Mouse (Mus musculus): ENCODE data around the gene Cd180.
"Not testable (repeated sequence)": the region's sequence is repeated elsewhere in the genome, so short reads cannot be mapped to it uniquely, and the experiment has no call there.

Cd180 gene

GRCm38 (mm10) chr13:102667401-102667800 is 26.0 kb upstream of the Cd180 start:
- Histone ChIP-seq H3K27me3 (ENCODE audit: control insufficient read depth, insufficient read depth, low read length, poor library complexity, severe bottlenecking) (no peaks in the 10 kb centered on the region), H3K36me3 (ENCODE audit: control insufficient read depth, insufficient read depth, low read length, poor library complexity, severe bottlenecking) (no peaks in the 10 kb centered on the region)
- no peak for DNase-seq (ENCODE audit: low read depth, low spot score)

- no peaks in the 10 kb centered on the region for H3K36me3 ChIP-seq (ENCODE audit: control insufficient read depth, insufficient read depth, low read length, poor library complexity, severe bottlenecking)
- DNase-seq (ENCODE audit: low read depth, low spot score), result no peak
- H3K27me3 ChIP-seq (ENCODE audit: control insufficient read depth, insufficient read depth, low read length, poor library complexity, severe bottlenecking), result no peaks in the 10 kb centered on the region
Observed at GRCm38 (mm10) chr13:102667842-102668241, 25.5 kb upstream of the Cd180 start.

- H3K36me3 ChIP-seq (ENCODE audit: control insufficient read depth, insufficient read depth, low read length, poor library complexity, severe bottlenecking), result no peaks in the 10 kb centered on the region
- H3K27me3 ChIP-seq (ENCODE audit: control insufficient read depth, insufficient read depth, low read length, poor library complexity, severe bottlenecking), result no peaks in the 10 kb centered on the region
- no peak for DNase-seq (ENCODE audit: low read depth, low spot score)
Observed at GRCm38 (mm10) chr13:102668933-102669332, 24.4 kb upstream of the Cd180 start.

- H3K36me3 ChIP-seq (ENCODE audit: control insufficient read depth, insufficient read depth, low read length, poor library complexity, severe bottlenecking), result no peaks in the 10 kb centered on the region
- no peaks in the 10 kb centered on the region for H3K27me3 ChIP-seq (ENCODE audit: control insufficient read depth, insufficient read depth, low read length, poor library complexity, severe bottlenecking)
- DNase-seq (ENCODE audit: low read depth, low spot score), result no peak
Observed at GRCm38 (mm10) chr13:102669522-102670256, 23.7 kb upstream of the Cd180 start.

- no peak for DNase-seq (ENCODE audit: low read depth, low spot score)
- Histone ChIP-seq H3K36me3 (ENCODE audit: control insufficient read depth, insufficient read depth, low read length, poor library complexity, severe bottlenecking) (no peaks in the 10 kb centered on the region), H3K27me3 (ENCODE audit: control insufficient read depth, insufficient read depth, low read length, poor library complexity, severe bottlenecking) (no peaks in the 10 kb centered on the region)
Observed at GRCm38 (mm10) chr13:102670503-102670902, 22.9 kb upstream of the Cd180 start.

- Histone ChIP-seq H3K36me3 (ENCODE audit: control insufficient read depth, insufficient read depth, low read length, poor library complexity, severe bottlenecking) (no peaks in the 10 kb centered on the region), H3K27me3 (ENCODE audit: control insufficient read depth, insufficient read depth, low read length, poor library complexity, severe bottlenecking) (no peaks in the 10 kb centered on the region)
- no peak for DNase-seq (ENCODE audit: low read depth, low spot score)
Observed at GRCm38 (mm10) chr13:102674083-102674482, 19.3 kb upstream of the Cd180 start.

- DNase-seq (ENCODE audit: low read depth, low spot score); H3K27me3 ChIP-seq (ENCODE audit: control insufficient read depth, insufficient read depth, low read length, poor library complexity, severe bottlenecking); H3K36me3 ChIP-seq (ENCODE audit: control insufficient read depth, insufficient read depth, low read length, poor library complexity, severe bottlenecking): not testable (repeated sequence)
Observed at GRCm38 (mm10) chr13:102677602-102678001, 15.8 kb upstream of the Cd180 start.

- Histone ChIP-seq H3K36me3 (ENCODE audit: control insufficient read depth, insufficient read depth, low read length, poor library complexity, severe bottlenecking) (no peaks in the 10 kb centered on the region), H3K27me3 (ENCODE audit: control insufficient read depth, insufficient read depth, low read length, poor library complexity, severe bottlenecking) (no peaks in the 10 kb centered on the region)
Observed at GRCm38 (mm10) chr13:102678482-102678881, 14.9 kb upstream of the Cd180 start.

GRCm38 (mm10) chr13:102684890-102685289 is 8.5 kb upstream of the Cd180 start:
- DNase-seq (ENCODE audit: low read depth, low spot score), result no peak
- H3K36me3 ChIP-seq (ENCODE audit: control insufficient read depth, insufficient read depth, low read length, poor library complexity, severe bottlenecking), result no peaks in the 10 kb centered on the region
- H3K27me3 ChIP-seq (ENCODE audit: control insufficient read depth, insufficient read depth, low read length, poor library complexity, severe bottlenecking), result no peaks in the 10 kb centered on the region

More at GRCm38 (mm10) chr13:102678482-102678881, 14.9 kb upstream of the Cd180 start:
- DNase-seq (ENCODE audit: low read depth, low spot score), result peak; percentile 91

- H3K27me3 ChIP-seq (ENCODE audit: control insufficient read depth, insufficient read depth, low read length, poor library complexity, severe bottlenecking), result no peaks in the 10 kb centered on the region
- H3K36me3 ChIP-seq (ENCODE audit: control insufficient read depth, insufficient read depth, low read length, poor library complexity, severe bottlenecking), result no peaks in the 10 kb centered on the region
- peak; percentile 35 for DNase-seq (ENCODE audit: low read depth, low spot score)
Observed at GRCm38 (mm10) chr13:102688121-102688520, 5.2 kb upstream of the Cd180 start.

GRCm38 (mm10) chr13:102689201-102690090 is 3.9 kb upstream of the Cd180 start:
- no peaks in the 10 kb centered on the region for H3K27me3 ChIP-seq (ENCODE audit: control insufficient read depth, insufficient read depth, low read length, poor library complexity, severe bottlenecking)
- H3K36me3 ChIP-seq (ENCODE audit: control insufficient read depth, insufficient read depth, low read length, poor library complexity, severe bottlenecking), result no peaks in the 10 kb centered on the region
- peak; percentile 88 for DNase-seq (ENCODE audit: low read depth, low spot score)

- Histone ChIP-seq H3K27me3 (ENCODE audit: control insufficient read depth, insufficient read depth, low read length, poor library complexity, severe bottlenecking) (no peaks in the 10 kb centered on the region), H3K36me3 (ENCODE audit: control insufficient read depth, insufficient read depth, low read length, poor library complexity, severe bottlenecking) (no peaks in the 10 kb centered on the region; the same call in 1 of the 2 replicates)
- peak; percentile 65 for DNase-seq (ENCODE audit: low read depth, low spot score)
Observed at GRCm38 (mm10) chr13:102690184-102690583, 3.2 kb upstream of the Cd180 start.

- DNase-seq (ENCODE audit: low read depth, low spot score), result peak; percentile 69
- Histone ChIP-seq H3K27me3 (ENCODE audit: control insufficient read depth, insufficient read depth, low read length, poor library complexity, severe bottlenecking) (no peaks in the 10 kb centered on the region), H3K36me3 (ENCODE audit: control insufficient read depth, insufficient read depth, low read length, poor library complexity, severe bottlenecking) (no peaks in the 10 kb centered on the region; the same call in 1 of the 2 replicates)
Observed at GRCm38 (mm10) chr13:102691408-102692150, 1.8 kb upstream of the Cd180 start.

- H3K36me3 ChIP-seq (ENCODE audit: control insufficient read depth, insufficient read depth, low read length, poor library complexity, severe bottlenecking), result peaks cover 2% of the 10 kb centered on the region; the same call in 1 of the 2 replicates
- H3K27me3 ChIP-seq (ENCODE audit: control insufficient read depth, insufficient read depth, low read length, poor library complexity, severe bottlenecking), result no peaks in the 10 kb centered on the region
- peak; percentile 48 for DNase-seq (ENCODE audit: low read depth, low spot score)
Observed at GRCm38 (mm10) chr13:102694154-102694553, 796 bp downstream of the Cd180 start.

All from splenic B cell, adult 2 months (primary cell).